Mouse (Mus musculus) MEL (cell line): ENCODE measurements around the gene Oas2.

Experiments
- CTCF ChIP-seq, 3 experiments: IDR thresholded peaks in 2 of 3; conservative IDR thresholded peaks in 1 of 3; 2 replicates each; pipeline ENCODE4 v1.5.1; 2011 to 2012; ENCODE audit warnings: low read length in 3 of 3, low read depth in 2 of 3, mild to moderate bottlenecking in 2 of 3, improper control_type of control experiment in 1 of 3, inconsistent platforms in 1 of 3, mixed read lengths in 1 of 3, moderate library complexity in 1 of 3; ENCODE audit not compliant: control insufficient read depth in 1 of 3, insufficient read depth in 1 of 3, poor library complexity in 1 of 3, severe bottlenecking in 1 of 3
- EP300 ChIP-seq, 2 experiments: IDR thresholded peaks; 2 replicates each; pipeline ENCODE4 v1.6.1; 2011; ENCODE audit warnings: improper control_type of control experiment in 2 of 2, low read length in 2 of 2, low read depth in 1 of 2, mild to moderate bottlenecking in 1 of 2
- ETS1 ChIP-seq: IDR thresholded peaks from 2 replicates; pipeline ENCODE4 v1.6.1; 2012; ENCODE audit warnings: low read depth, mild to moderate bottlenecking, inconsistent platforms, low read length, improper control_type of control experiment, moderate library complexity
- GATA1 ChIP-seq: IDR thresholded peaks from 2 replicates; pipeline ENCODE4 v1.6.1; 2011; ENCODE audit warnings: low read depth, low read length, improper control_type of control experiment
- KAT2A ChIP-seq: conservative IDR thresholded peaks from 2 replicates; pipeline ENCODE4 v1.6.1; 2012; ENCODE audit warnings: low read depth, low read length, improper control_type of control experiment, inconsistent platforms
- MAX ChIP-seq: IDR thresholded peaks from 2 replicates; pipeline ENCODE4 v1.6.1; 2011; ENCODE audit warnings: low read length, improper control_type of control experiment
- MEF2A ChIP-seq: IDR thresholded peaks from 2 replicates; pipeline ENCODE4 v1.6.1; 2014; ENCODE audit warnings: low read depth, mild to moderate bottlenecking, inconsistent platforms, low read length, improper control_type of control experiment; ENCODE audit not compliant: poor library complexity, insufficient replicate concordance, severe bottlenecking; ENCODE audit errors: extremely low read depth
- MYC ChIP-seq: IDR thresholded peaks from 2 replicates; pipeline ENCODE4 v1.6.1; 2011; ENCODE audit warnings: low read depth, mild to moderate bottlenecking, low read length, improper control_type of control experiment, moderate library complexity
- NELFE ChIP-seq: IDR thresholded peaks from 2 replicates; pipeline ENCODE4 v1.6.1; 2011; ENCODE audit warnings: low read depth, low read length, improper control_type of control experiment
- POLR2A ChIP-seq, 2 experiments: IDR thresholded peaks; 2 replicates each; pipeline ENCODE4 v1.6.1; 2011 to 2012; ENCODE audit warnings: low read length in 2 of 2, mild to moderate bottlenecking in 2 of 2, control low read depth in 1 of 2, improper control_type of control experiment in 1 of 2, low read depth in 1 of 2, moderate library complexity in 1 of 2; ENCODE audit not compliant: control insufficient read depth in 1 of 2, insufficient read depth in 1 of 2, poor library complexity in 1 of 2
- POLR2AphosphoS2 ChIP-seq: IDR thresholded peaks from 2 replicates; pipeline ENCODE4 v1.6.1; 2011; ENCODE audit warnings: low read length, improper control_type of control experiment
- TBP ChIP-seq: IDR thresholded peaks from 2 replicates; pipeline ENCODE4 v1.8.0; 2011; ENCODE audit warnings: low read depth, low read length, improper control_type of control experiment
- ZC3H11A ChIP-seq: IDR thresholded peaks from 2 replicates; pipeline ENCODE4 v1.6.1; 2012; ENCODE audit warnings: low read depth, mild to moderate bottlenecking, inconsistent platforms, low read length, improper control_type of control experiment
- ZKSCAN1 ChIP-seq: IDR thresholded peaks from 2 replicates; pipeline ENCODE4 v1.6.1; 2012; ENCODE audit warnings: low read depth, mild to moderate bottlenecking, inconsistent platforms, low read length, improper control_type of control experiment, moderate library complexity

- TF ChIP-seq EP300 (IDR thresholded peaks at IDR 0.05; ENCODE audit: low read depth in 1 of 2, low read length in 2 of 2), result no peak
- TF ChIP-seq CTCF (IDR thresholded peaks at IDR 0.05 in 2 of 3, conservative IDR thresholded peaks at IDR 0.05 in 1 of 3; ENCODE audit: control insufficient read depth in 1 of 3, insufficient read depth in 1 of 3, low read depth in 2 of 3, low read length in 3 of 3, poor library complexity in 1 of 3, severe bottlenecking in 1 of 3), result no peak
- no peak for TF ChIP-seq POLR2AphosphoS2
- TF ChIP-seq ETS1, result no peak
- TF ChIP-seq POLR2A (IDR thresholded peaks at IDR 0.05; ENCODE audit: control insufficient read depth in 1 of 2, insufficient read depth in 1 of 2, low read depth in 1 of 2, low read length in 2 of 2, poor library complexity in 1 of 2), result no peak
- TF ChIP-seq ZC3H11A, result no peak
- no peak for TF ChIP-seq TBP
- TF ChIP-seq MYC, result no peak
- no peak for TF ChIP-seq MAX
- no peak for TF ChIP-seq MEF2A
- TF ChIP-seq KAT2A, result no peak
- no peak for TF ChIP-seq GATA1
- no peak for TF ChIP-seq NELFE
- TF ChIP-seq ZKSCAN1, result no peak
These were observed 64.0 kb downstream of the Oas2 start for GRCm38 (mm10) chr5:120685678-120686077.
